Mouse (Mus musculus): ENCODE results near the gene Zfp281.
A peak's percentile ranks its signal among the peaks of the same experiment; 100 is the strongest.

The Zfp281 gene

GRCm38 (mm10) chr1:136658456-136659227 is 33.9 kb downstream of the Zfp281 start:
- DNase-seq (ENCODE audit: low spot score in 2 of 2): no peak

GRCm38 (mm10) chr1:136659337-136659736 is 34.6 kb downstream of the Zfp281 start:
- no peak for DNase-seq (ENCODE audit: low spot score in 2 of 2)

GRCm38 (mm10) chr1:136659917-136660316 is 35.2 kb downstream of the Zfp281 start:
- no peak for DNase-seq (ENCODE audit: low spot score in 2 of 2)

- DNase-seq (ENCODE audit: low spot score in 2 of 2): no peak
These were observed 36.8 kb downstream of the Zfp281 start for GRCm38 (mm10) chr1:136661511-136661910.

GRCm38 (mm10) chr1:136661939-136662563 is 37.4 kb downstream of the Zfp281 start:
- DNase-seq (ENCODE audit: low spot score in 2 of 2): no peak

- DNase-seq (ENCODE audit: low spot score in 2 of 2): no peak
These were observed 40.4 kb downstream of the Zfp281 start for GRCm38 (mm10) chr1:136664921-136665582.

- no peak for DNase-seq (ENCODE audit: low spot score in 2 of 2)
These were observed 41.8 kb downstream of the Zfp281 start for GRCm38 (mm10) chr1:136666513-136666912.

- no peak for DNase-seq (ENCODE audit: low spot score in 2 of 2)
These were observed 45.2 kb downstream of the Zfp281 start for GRCm38 (mm10) chr1:136669926-136670325.

- DNase-seq (ENCODE audit: low spot score in 2 of 2): no peak
These were observed 45.7 kb downstream of the Zfp281 start for GRCm38 (mm10) chr1:136670421-136670820.

GRCm38 (mm10) chr1:136671767-136672434 is 47.2 kb downstream of the Zfp281 start:
- no peak for DNase-seq (ENCODE audit: low spot score in 2 of 2)

GRCm38 (mm10) chr1:136672564-136672963 is 47.9 kb downstream of the Zfp281 start:
- no peak for DNase-seq (ENCODE audit: low spot score in 2 of 2)

- no peak for DNase-seq (ENCODE audit: low spot score in 2 of 2)
These were observed 48.6 kb downstream of the Zfp281 start for GRCm38 (mm10) chr1:136673293-136673692.

- no peak for DNase-seq (ENCODE audit: low spot score in 2 of 2)
These were observed 50.1 kb downstream of the Zfp281 start for GRCm38 (mm10) chr1:136674548-136675455.

- peak in 1 of 2 experiments; percentile 28 for DNase-seq (ENCODE audit: low spot score in 2 of 2)
These were observed 51.2 kb downstream of the Zfp281 start for GRCm38 (mm10) chr1:136675736-136676444.

GRCm38 (mm10) chr1:136676445-136676755 is 51.7 kb downstream of the Zfp281 start:
- DNase-seq (ENCODE audit: low spot score in 2 of 2): no peak

- no peak for DNase-seq (ENCODE audit: low spot score in 2 of 2)
These were observed 53.2 kb downstream of the Zfp281 start for GRCm38 (mm10) chr1:136677847-136678325.

- DNase-seq (ENCODE audit: low spot score in 2 of 2): no peak
These were observed 54.1 kb downstream of the Zfp281 start for GRCm38 (mm10) chr1:136678836-136679235.
